Mouse (Mus musculus): Measurements from ENCODE around the gene Cacna1g. TPM values are rescaled to one million over a fixed set of nuclear protein-coding genes. Genes with fewer than 3 reads are reported as not detected.
A peak's percentile ranks its signal among the peaks of the same experiment; 100 is the strongest.
"Not testable (repeated sequence)": the region's sequence is repeated elsewhere in the genome, so short reads cannot be mapped to it uniquely, and the experiment has no call there.

The Cacna1g gene
- polyA plus RNA-seq, 1 experiment from 2014 or later = 0.29 TPM

GRCm38 (mm10) chr11:94400996-94401395 lies 73.0 kb downstream of the Cacna1g start:
- Histone ChIP-seq H3K4me2 (ENCODE audit: low read depth, low read length) (no peak overlapping the region), H3K9ac (replicated peaks) (no peak overlapping the region), H3K9me3 (ENCODE audit: low read length) (no peaks in the 10 kb centered on the region), H3K36me3 (replicated peaks; ENCODE audit: insufficient read depth, low read length) (no peaks in the 10 kb centered on the region), H3K27ac (ENCODE audit: low read depth) (no peak overlapping the region), H3K4me3 (ENCODE audit: low read depth, low read length) (no peak overlapping the region), H3K4me1 (ENCODE audit: insufficient read depth) (peaks cover 4% of the 10 kb centered on the region), H3K27me3 (ENCODE audit: insufficient read depth, low read length) (no peaks in the 10 kb centered on the region)
- no peak for DNase-seq
- ATAC-seq = no peak
- 70% methylated on average over 6 of the region's 6 CpGs for WGBS (ENCODE audit: insufficient replicate concordance)
- no peak for TF ChIP-seq CTCF (IDR thresholded peaks at IDR 0.05; ENCODE audit: low read depth)
- no peak for TF ChIP-seq EP300 (IDR thresholded peaks at IDR 0.05; ENCODE audit: low read depth)

- Histone ChIP-seq H3K9ac (replicated peaks) (no peak overlapping the region), H3K4me1 (ENCODE audit: insufficient read depth) (peaks cover 7% of the 10 kb centered on the region; the same call in 1 of the 2 replicates), H3K4me2 (ENCODE audit: low read depth, low read length) (no peak overlapping the region), H3K36me3 (replicated peaks; ENCODE audit: insufficient read depth, low read length) (no peaks in the 10 kb centered on the region), H3K27me3 (ENCODE audit: insufficient read depth, low read length) (no peaks in the 10 kb centered on the region), H3K27ac (ENCODE audit: low read depth) (no peak overlapping the region), H3K4me3 (ENCODE audit: low read depth, low read length) (no peak overlapping the region), H3K9me3 (ENCODE audit: low read length) (no peaks in the 10 kb centered on the region)
- 61% methylated on average over 7 of the region's 7 CpGs for WGBS (ENCODE audit: insufficient replicate concordance)
- ATAC-seq = no peak
- DNase-seq = no peak
- TF ChIP-seq EP300 (IDR thresholded peaks at IDR 0.05; ENCODE audit: low read depth) (no peak), CTCF (IDR thresholded peaks at IDR 0.05; ENCODE audit: low read depth) (no peak)
Measured at GRCm38 (mm10) chr11:94394107-94394506, 79.9 kb downstream of the Cacna1g start.

GRCm38 (mm10) chr11:94393490-94393889 lies 80.5 kb downstream of the Cacna1g start:
- H3K9me3 ChIP-seq (ENCODE audit: low read length); H3K4me3 ChIP-seq (ENCODE audit: low read depth, low read length); H3K4me2 ChIP-seq (ENCODE audit: low read depth, low read length); H3K4me1 ChIP-seq (ENCODE audit: insufficient read depth); H3K36me3 ChIP-seq (replicated peaks; ENCODE audit: insufficient read depth, low read length); H3K9ac ChIP-seq (replicated peaks); H3K27ac ChIP-seq (ENCODE audit: low read depth); H3K27me3 ChIP-seq (ENCODE audit: insufficient read depth, low read length); ATAC-seq; DNase-seq: not testable (repeated sequence)
- WGBS (ENCODE audit: insufficient replicate concordance) = 68% methylated on average over 4 of the region's 4 CpGs

- peak; percentile 69 for ATAC-seq
- peak; percentile 73 for DNase-seq
- WGBS (ENCODE audit: insufficient replicate concordance) = 4% methylated on average over 20 of the region's 20 CpGs
Measured at GRCm38 (mm10) chr11:94392672-94393109, 81.3 kb downstream of the Cacna1g start, which contains the start of gene Abcc3. Gene Abcc3, minus strand, starts transcription at chr11:94392997.

GRCm38 (mm10) chr11:94391661-94392060 lies 82.3 kb downstream of the Cacna1g start:
- no peak for ATAC-seq
- peaks cover 12% of the 10 kb centered on the region; the same call in 1 of the 2 replicates for H3K4me1 ChIP-seq (ENCODE audit: insufficient read depth)
- no peak overlapping the region for H3K4me3 ChIP-seq (ENCODE audit: low read depth, low read length)
- no peak for TF ChIP-seq CTCF (IDR thresholded peaks at IDR 0.05; ENCODE audit: low read depth)
- no peak for TF ChIP-seq EP300 (IDR thresholded peaks at IDR 0.05; ENCODE audit: low read depth)
- 73% methylated on average over 10 of the region's 10 CpGs for WGBS (ENCODE audit: insufficient replicate concordance)
- no peak overlapping the region for H3K4me2 ChIP-seq (ENCODE audit: low read depth, low read length)
- H3K9me3 ChIP-seq (ENCODE audit: low read length) = no peaks in the 10 kb centered on the region
- H3K36me3 ChIP-seq (replicated peaks; ENCODE audit: insufficient read depth, low read length) = no peaks in the 10 kb centered on the region
- DNase-seq = no peak
- H3K27ac ChIP-seq (ENCODE audit: low read depth) = no peak overlapping the region
- H3K27me3 ChIP-seq (ENCODE audit: insufficient read depth, low read length) = no peaks in the 10 kb centered on the region
- H3K9ac ChIP-seq (replicated peaks) = no peak overlapping the region

More at GRCm38 (mm10) chr11:94392672-94393109, 81.3 kb downstream of the Cacna1g start, which contains the start of gene Abcc3:
- Histone ChIP-seq H3K27ac (ENCODE audit: low read depth) (peak within 1 kb of the TSS; percentile 26; the same call in 1 of the 2 replicates), H3K27me3 (ENCODE audit: insufficient read depth, low read length) (no peaks in the 10 kb centered on the region), H3K9ac (replicated peaks) (peak within 1 kb of the TSS; percentile 48), H3K36me3 (replicated peaks; ENCODE audit: insufficient read depth, low read length) (no peaks in the 10 kb centered on the region), H3K4me3 (ENCODE audit: low read depth, low read length) (peak within 1 kb of the TSS; percentile 39), H3K4me2 (ENCODE audit: low read depth, low read length) (peak within 1 kb of the TSS; percentile 70), H3K9me3 (ENCODE audit: low read length) (no peaks in the 10 kb centered on the region), H3K4me1 (ENCODE audit: insufficient read depth) (peaks cover 12% of the 10 kb centered on the region; the same call in 1 of the 2 replicates)
- TF ChIP-seq CTCF (IDR thresholded peaks at IDR 0.05; ENCODE audit: low read depth) = no peak
- no peak for TF ChIP-seq EP300 (IDR thresholded peaks at IDR 0.05; ENCODE audit: low read depth)

GRCm38 (mm10) chr11:94390825-94391224 lies 83.2 kb downstream of the Cacna1g start:
- TF ChIP-seq CTCF (IDR thresholded peaks at IDR 0.05; ENCODE audit: low read depth) = no peak
- TF ChIP-seq EP300 (IDR thresholded peaks at IDR 0.05; ENCODE audit: low read depth) = no peak
- no peak for DNase-seq
- Histone ChIP-seq H3K36me3 (replicated peaks; ENCODE audit: insufficient read depth, low read length) (no peaks in the 10 kb centered on the region), H3K9ac (replicated peaks) (no peak overlapping the region), H3K27me3 (ENCODE audit: insufficient read depth, low read length) (no peaks in the 10 kb centered on the region), H3K4me3 (ENCODE audit: low read depth, low read length) (no peak overlapping the region), H3K4me1 (ENCODE audit: insufficient read depth) (peaks cover 12% of the 10 kb centered on the region; the same call in 1 of the 2 replicates), H3K4me2 (ENCODE audit: low read depth, low read length) (no peak overlapping the region), H3K9me3 (ENCODE audit: low read length) (no peaks in the 10 kb centered on the region), H3K27ac (ENCODE audit: low read depth) (no peak overlapping the region)
- no peak for ATAC-seq
- WGBS (ENCODE audit: insufficient replicate concordance) = 67% methylated on average over 6 of the region's 6 CpGs

Data from liver, postnatal 0 days (tissue).